Mouse (Mus musculus): ENCODE data around the gene Vmn1r52. TPM values are rescaled to one million over a fixed set of nuclear protein-coding genes. Genes with fewer than 3 reads are reported as not detected.
"Not testable (repeated sequence)": the region's sequence is repeated elsewhere in the genome, so short reads cannot be mapped to it uniquely, and the experiment has no call there.

Gene Vmn1r52
- polyA plus RNA-seq (2016; fragmentation: Nextera tagmentation; extraction: Ambion mirVana), result not detected in 2 replicates

DNA sequence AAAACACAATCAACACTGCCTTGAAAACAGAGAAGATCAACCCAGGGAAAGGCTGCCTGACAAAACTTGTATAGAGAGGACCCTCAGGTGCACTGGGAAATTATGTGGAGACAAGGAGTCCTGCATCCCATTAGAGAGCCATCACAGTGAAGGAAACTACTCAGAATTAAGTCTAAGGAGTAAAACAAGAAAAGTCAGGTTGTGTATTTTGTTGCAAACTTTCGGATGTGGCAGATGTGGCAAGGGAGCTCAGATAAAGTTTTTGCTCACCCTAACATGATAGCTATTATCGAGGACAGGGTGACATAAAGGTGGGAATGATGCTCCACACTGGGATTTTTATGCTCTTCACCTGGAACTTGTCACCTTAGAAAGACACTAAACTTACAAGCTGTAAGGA lies at the start of gene Vmn1r52:
TSS of gene Vmn1r52 (plus strand) at position 301 of the 400 bp plus-strand sequence.
- no peaks in the 10 kb centered on the region for H3K4me1 ChIP-seq
- H3K9ac ChIP-seq, result no peak within 1 kb of the TSS
- 62% methylated on average over 2 of the region's 2 CpGs for WGBS
- H3K36me3 ChIP-seq, result no peaks in the 10 kb centered on the region
- H3K27me3 ChIP-seq, result no peaks in the 10 kb centered on the region
- ATAC-seq (ENCODE audit: insufficient number of reproducible peaks, insufficient read depth, low FRiP score, low TSS enrichment), result no peak
- no peak within 1 kb of the TSS for H3K4me3 ChIP-seq
- H3K9me3 ChIP-seq, result no peaks in the 10 kb centered on the region
- no peak within 1 kb of the TSS for H3K4me2 ChIP-seq (replicated peaks)
- no peak within 1 kb of the TSS for H3K27ac ChIP-seq

DNA sequence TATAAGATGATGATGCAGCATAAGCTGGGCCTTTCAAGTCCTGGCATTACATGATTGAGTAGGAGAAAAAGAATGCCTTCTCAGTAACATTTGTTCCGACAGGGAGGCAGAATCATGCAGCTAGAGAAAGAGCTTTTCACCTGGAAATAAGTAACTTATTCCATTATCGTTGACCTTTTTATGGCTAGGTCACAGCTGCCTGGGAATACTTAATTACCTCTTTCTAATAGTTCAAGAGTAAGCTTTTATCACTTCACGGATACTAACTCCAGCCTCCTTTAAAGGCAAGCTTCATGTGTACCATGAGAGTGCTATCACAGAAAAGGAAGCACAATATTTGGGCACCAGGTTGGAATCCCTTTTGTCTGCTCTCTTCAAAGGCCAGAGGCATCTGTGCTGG lies 14.5 kb upstream of the Vmn1r52 start:
- H3K4me1 ChIP-seq, result no peaks in the 10 kb centered on the region
- WGBS, result 82% methylated on average over 3 of the region's 3 CpGs

DNA sequence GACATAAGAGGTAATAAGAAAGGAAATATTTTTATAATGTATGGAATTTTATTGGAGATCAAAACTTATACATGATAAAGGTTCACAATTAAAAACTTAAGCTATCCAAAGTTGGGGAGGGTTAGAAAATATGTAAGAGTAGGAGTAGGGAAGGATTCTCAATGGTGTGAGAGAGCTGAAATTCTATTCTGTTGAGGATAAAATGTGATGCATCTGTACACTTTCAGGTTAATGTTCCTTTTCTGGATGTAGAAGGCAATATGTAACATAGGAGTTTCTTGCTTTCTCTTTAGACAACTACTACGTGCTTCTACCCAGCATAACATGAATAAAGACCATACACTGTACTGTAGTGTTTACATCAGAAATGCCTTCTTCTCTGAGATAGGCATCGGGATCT lies 27.9 kb downstream of the Vmn1r52 start, which contains the start of gene V1ra8:
TSS of gene V1ra8 (plus strand) at position 301 of the 400 bp plus-strand sequence.
- 85% methylated on average over 2 of the region's 2 CpGs for WGBS

More for the DNA sequence above, 14.5 kb upstream of the Vmn1r52 start:
- Histone ChIP-seq H3K4me2 (replicated peaks) (no peak overlapping the region), H3K9me3 (no peaks in the 10 kb centered on the region), H3K27me3 (no peaks in the 10 kb centered on the region), H3K4me3 (no peak overlapping the region), H3K27ac (no peak overlapping the region), H3K9ac (no peak overlapping the region), H3K36me3 (no peaks in the 10 kb centered on the region)
- ATAC-seq (ENCODE audit: insufficient number of reproducible peaks, insufficient read depth, low FRiP score, low TSS enrichment), result no peak

DNA sequence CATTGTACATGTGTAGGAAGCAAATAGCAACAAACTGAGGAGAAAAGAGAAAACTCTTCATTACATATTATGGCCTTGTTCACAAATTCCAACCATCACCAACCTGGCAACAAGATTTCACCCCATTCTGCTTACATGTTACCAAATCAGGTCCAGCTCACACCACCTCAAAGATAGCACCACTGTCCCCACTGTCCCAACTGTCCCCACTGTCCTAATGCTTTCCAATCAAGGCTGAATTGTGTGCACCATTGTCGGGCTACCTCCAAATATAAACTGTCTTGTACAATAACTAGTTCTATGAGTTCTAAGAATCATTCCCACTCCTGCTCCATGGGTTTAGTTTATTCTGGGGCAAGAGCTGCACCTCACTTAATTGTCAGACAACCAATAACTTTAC lies 49.7 kb downstream of the Vmn1r52 start, which contains the start of gene Vmn1r53:
TSS of gene Vmn1r53 (minus strand) at position 101 of the 400 bp plus-strand sequence.
- H3K4me3 ChIP-seq, result no peak within 1 kb of the TSS
- H3K36me3 ChIP-seq, result no peaks in the 10 kb centered on the region
- H3K9me3 ChIP-seq, result peaks cover 5% of the 10 kb centered on the region; the same call in 1 of the 2 replicates
- ATAC-seq (ENCODE audit: insufficient number of reproducible peaks, insufficient read depth, low FRiP score, low TSS enrichment), result no peak
- no peak within 1 kb of the TSS for H3K4me2 ChIP-seq (replicated peaks)
- 89% methylated on average over 1 of the region's 1 CpGs for WGBS
- H3K4me1 ChIP-seq, result no peaks in the 10 kb centered on the region
- no peaks in the 10 kb centered on the region for H3K27me3 ChIP-seq
- H3K9ac ChIP-seq, result no peak within 1 kb of the TSS
- no peak within 1 kb of the TSS for H3K27ac ChIP-seq

More for the DNA sequence above, 27.9 kb downstream of the Vmn1r52 start, which contains the start of gene V1ra8:
- ATAC-seq (ENCODE audit: insufficient number of reproducible peaks, insufficient read depth, low FRiP score, low TSS enrichment); H3K4me1 ChIP-seq; H3K4me3 ChIP-seq; H3K36me3 ChIP-seq; H3K27me3 ChIP-seq; H3K4me2 ChIP-seq (replicated peaks); H3K9me3 ChIP-seq; H3K27ac ChIP-seq; H3K9ac ChIP-seq: not testable (repeated sequence)

Other genes with a start within 250 kb of the Vmn1r52 start
- gene Vmn1r45, start 234.2 kb upstream of the Vmn1r52 start, polyA plus RNA-seq (2016; fragmentation: Nextera tagmentation; extraction: Ambion mirVana), result not detected in 2 replicates
- gene Vmn1r46, start 205.5 kb upstream of the Vmn1r52 start, polyA plus RNA-seq (2016; fragmentation: Nextera tagmentation; extraction: Ambion mirVana), result not detected in 2 replicates
- not detected in 2 replicates for gene Vmn1r47, start 158.7 kb upstream of the Vmn1r52 start, polyA plus RNA-seq (2016; fragmentation: Nextera tagmentation; extraction: Ambion mirVana)
- not detected in 2 replicates for gene Vmn1r48, start 138.0 kb upstream of the Vmn1r52 start, polyA plus RNA-seq (2016; fragmentation: Nextera tagmentation; extraction: Ambion mirVana)
- gene Vmn1r49, start 96.3 kb upstream of the Vmn1r52 start, polyA plus RNA-seq (2016; fragmentation: Nextera tagmentation; extraction: Ambion mirVana), result not detected in 2 replicates
- not detected in 2 replicates for gene Vmn1r50, start 73.4 kb upstream of the Vmn1r52 start, polyA plus RNA-seq (2016; fragmentation: Nextera tagmentation; extraction: Ambion mirVana)
- gene Vmn1r51, start 52.2 kb upstream of the Vmn1r52 start, polyA plus RNA-seq (2016; fragmentation: Nextera tagmentation; extraction: Ambion mirVana), result not detected in 2 replicates
- gene V1ra8, start 28.0 kb downstream of the Vmn1r52 start, polyA plus RNA-seq (2016; fragmentation: Nextera tagmentation; extraction: Ambion mirVana), result not detected in 2 replicates
- not detected in 2 replicates for gene Vmn1r53, start 49.6 kb downstream of the Vmn1r52 start, polyA plus RNA-seq (2016; fragmentation: Nextera tagmentation; extraction: Ambion mirVana)
- gene Vmn1r54, start 71.5 kb downstream of the Vmn1r52 start, polyA plus RNA-seq (2016; fragmentation: Nextera tagmentation; extraction: Ambion mirVana), result not detected in 2 replicates
- not detected in 2 replicates for gene BC048671, start 126.4 kb downstream of the Vmn1r52 start, polyA plus RNA-seq (2016; fragmentation: Nextera tagmentation; extraction: Ambion mirVana)
- 0.22 TPM in 1 of 2 replicates, not detected in the other for gene Chst13, start 150.4 kb downstream of the Vmn1r52 start, polyA plus RNA-seq (2016; fragmentation: Nextera tagmentation; extraction: Ambion mirVana)
- gene Uroc1, start 158.5 kb downstream of the Vmn1r52 start, polyA plus RNA-seq (2016; fragmentation: Nextera tagmentation; extraction: Ambion mirVana), result not detected in 2 replicates
- gene Zxdc, start 194.7 kb downstream of the Vmn1r52 start, polyA plus RNA-seq (2016; fragmentation: Nextera tagmentation; extraction: Ambion mirVana), result 11.5 and 12.6 TPM in 2 replicates

All from embryonic facial prominence, embryonic 12.5 days (tissue).